Mouse (Mus musculus) right cerebral cortex, adult 2 months (tissue): ENCODE measurements around the gene Antxr1.
"Not testable (repeated sequence)": the region's sequence is repeated elsewhere in the genome, so short reads cannot be mapped to it uniquely, and the experiment has no call there.

Experiments used
- DNase-seq, 2 experiments: peaks; one replicate each; pipeline ENCODE4 v3.0.0; 2021 to 2022; ENCODE audit warnings: low spot score in 2 of 2

Antxr1 gene

DNA sequence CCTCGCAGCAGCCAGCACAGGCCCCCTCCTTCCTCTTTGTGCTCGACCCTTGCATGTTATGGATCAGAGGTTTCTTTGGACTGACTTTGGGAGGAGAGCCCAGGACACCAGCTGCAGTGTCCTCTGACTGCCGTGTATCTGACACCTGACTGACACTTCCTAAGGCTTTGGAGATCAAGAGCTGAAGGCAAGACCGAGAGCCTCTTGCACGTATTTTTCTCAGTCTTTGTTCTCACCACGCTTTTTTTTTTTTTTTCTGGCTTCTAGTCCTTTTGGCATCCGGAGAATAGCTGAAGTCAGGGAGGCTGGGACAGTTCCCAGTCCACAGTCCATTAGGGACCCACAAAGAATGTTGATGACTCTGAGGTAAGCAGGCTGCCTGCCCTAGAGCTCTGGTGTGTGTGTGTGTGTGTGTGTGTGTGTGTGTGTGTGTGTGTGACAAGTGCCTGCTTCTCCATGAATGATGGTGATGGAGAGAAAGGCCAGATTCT is 233.2 kb downstream of the Antxr1 start:
- DNase-seq = no peak

DNA sequence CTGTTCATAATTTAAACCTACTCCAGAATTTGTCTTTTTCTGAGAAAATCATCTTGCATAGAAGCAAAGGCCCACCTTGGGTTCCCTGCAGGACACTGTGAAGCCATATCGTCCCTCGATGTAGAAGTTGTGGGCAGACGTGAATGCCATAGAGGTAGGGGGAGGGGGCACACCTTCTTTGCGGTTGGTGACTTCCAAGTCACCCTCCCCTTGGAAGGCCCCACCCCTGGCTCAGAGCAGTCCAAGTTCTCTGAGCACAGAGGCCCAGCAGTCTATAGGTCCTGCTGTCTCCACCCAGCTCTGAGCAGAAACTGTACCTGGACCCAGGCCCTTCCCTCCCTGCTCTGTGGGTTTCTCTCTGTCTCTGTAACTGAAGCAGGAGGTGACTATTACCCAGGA is 233.7 kb downstream of the Antxr1 start:
- no peak for DNase-seq

GRCm38 (mm10) chr6:87101281-87101954 is 234.2 kb downstream of the Antxr1 start:
- DNase-seq = peak; percentile 95

- DNase-seq = no peak
Measured at GRCm38 (mm10) chr6:87100297-87101020, 235.2 kb downstream of the Antxr1 start.

DNA sequence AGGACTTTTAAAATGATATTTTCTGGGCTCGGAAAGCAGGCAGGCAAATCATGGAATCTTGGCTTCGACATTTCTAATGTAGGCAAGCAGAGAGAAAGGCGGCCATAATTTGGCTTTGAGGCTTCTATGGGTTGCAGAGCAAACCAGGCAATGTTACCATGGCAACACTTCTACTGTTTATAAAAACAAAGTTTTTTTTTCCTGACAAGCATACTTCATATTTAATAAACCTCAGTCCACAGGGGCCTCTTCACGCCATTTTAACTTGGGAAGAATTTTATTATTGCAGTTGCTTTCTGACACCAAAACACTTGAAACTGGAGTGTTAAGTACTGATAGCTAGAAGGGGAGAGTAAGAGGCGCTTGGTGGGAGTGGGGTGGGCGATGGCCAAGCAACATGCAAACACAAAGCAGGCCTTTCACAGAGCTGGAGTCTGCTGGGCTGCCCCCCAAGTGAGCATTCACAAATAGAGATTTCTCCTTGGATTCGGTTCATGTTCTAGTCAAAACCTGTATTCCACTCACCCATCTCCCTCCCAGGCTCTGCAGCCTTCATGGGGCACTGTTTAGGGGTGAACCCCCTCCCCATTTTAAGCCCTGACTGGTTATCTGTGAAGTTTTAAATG is 235.8 kb downstream of the Antxr1 start:
- no peak for DNase-seq

DNA sequence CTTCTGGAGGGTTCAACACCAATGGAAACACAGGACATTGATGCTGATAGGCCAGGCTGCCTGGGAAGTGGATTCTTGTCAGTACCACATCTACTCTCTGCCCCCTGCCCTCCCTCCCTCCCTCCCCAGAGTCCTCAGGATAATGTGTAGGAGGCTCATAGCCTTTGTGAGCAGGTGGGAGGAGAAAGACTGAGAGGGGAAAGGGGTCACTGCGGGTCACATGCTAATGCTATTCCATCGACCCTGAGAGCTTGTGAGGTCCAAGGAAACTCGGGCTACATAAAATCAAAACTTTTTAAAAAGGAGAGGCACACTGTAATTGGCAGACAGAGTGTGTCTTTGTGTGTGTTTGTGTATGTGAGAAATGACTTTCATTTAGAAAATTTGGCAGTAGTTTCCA is 236.4 kb downstream of the Antxr1 start:
- DNase-seq = no peak

- DNase-seq = not testable (repeated sequence)
Measured at GRCm38 (mm10) chr6:87093631-87094030, 242.0 kb downstream of the Antxr1 start.

DNA sequence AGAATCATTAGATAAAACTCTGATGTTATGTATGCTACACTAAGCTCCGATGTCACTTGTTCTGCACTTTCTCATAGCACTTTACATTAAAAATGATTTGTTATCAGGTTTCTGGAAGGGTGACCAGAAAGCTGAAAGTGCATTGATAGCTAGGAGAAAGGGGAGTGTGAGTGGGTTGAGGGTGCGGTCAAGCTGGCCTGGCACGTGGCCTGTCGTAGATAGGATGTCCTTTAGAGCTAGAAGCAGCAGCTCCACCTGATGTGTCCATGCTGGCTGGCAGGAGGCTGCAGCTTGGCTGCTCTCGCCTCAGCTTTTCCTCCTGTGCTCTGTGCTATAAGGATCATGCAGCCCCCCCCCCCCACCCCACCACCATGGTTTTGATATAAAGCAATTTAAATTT is 243.1 kb downstream of the Antxr1 start:
- DNase-seq = no peak

DNA sequence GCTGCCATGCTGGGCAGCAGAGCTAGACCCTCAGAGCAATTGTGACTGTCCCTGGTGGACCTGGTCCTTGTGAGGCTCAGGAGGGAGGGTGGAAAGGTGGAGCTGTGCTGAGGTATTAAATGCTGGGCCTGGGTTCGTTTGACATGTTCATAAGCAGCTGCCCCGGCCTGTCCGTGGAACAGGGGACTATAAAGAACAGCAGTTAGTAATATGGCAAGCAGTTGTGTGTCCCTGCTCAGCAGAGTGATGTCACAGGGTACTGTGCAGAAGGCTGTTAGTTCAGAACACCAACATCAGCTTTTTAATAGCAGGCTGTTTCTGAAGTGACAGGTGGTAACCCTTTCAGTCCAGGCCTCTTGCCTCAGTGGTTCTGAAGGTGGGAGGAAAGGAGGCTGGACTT is 244.7 kb downstream of the Antxr1 start:
- DNase-seq = no peak

GRCm38 (mm10) chr6:87088356-87088755 is 247.3 kb downstream of the Antxr1 start:
- DNase-seq = no peak

- no peak for DNase-seq
Measured at GRCm38 (mm10) chr6:87085026-87085425, 250.6 kb downstream of the Antxr1 start.
